18 mouse cellular contexts compared by ENCODE assay signal in genomic region chr5:118721416-118721815, GRCm38 (mm10).
A peak's percentile ranks its signal among the peaks of the same experiment; 100 is the strongest.
DNase-seq lines count a peak whose midpoint lies in the region; ATAC-seq and TF ChIP-seq lines count a peak whose summit lies in the region.
"Had no signal": no experiment of that assay in that cellular context is flagged by ENCODE, and none has a peak within 500 bp of the region (broad histone marks: within the 10 kb centered on the region; RNA-seq: fewer than 3 reads in every experiment).

No protein-coding gene starts in this region.

- H3K9ac ChIP-seq in forebrain, embryonic 13.5 days, result no peak overlapping the region
- H3K9ac ChIP-seq in forebrain, embryonic 14.5 days (ENCODE audit: low read length), result no peak overlapping the region
- no peak overlapping the region for H3K9ac ChIP-seq in CH12.LX (ENCODE audit: insufficient read depth, low read depth)
- H3K9ac ChIP-seq: embryonic facial prominence, embryonic 13.5 days; forebrain, embryonic 12.5 days; heart, embryonic 12.5 days; hindbrain, embryonic 15.5 days had no signal

- 83% methylated on average over 12 of the region's 12 CpGs for WGBS in forebrain, embryonic 13.5 days
- WGBS in forebrain, embryonic 14.5 days, result 85% methylated on average over 12 of the region's 12 CpGs

- no peaks in the 10 kb centered on the region for H3K79me2 ChIP-seq in CH12.LX (replicated peaks; ENCODE audit: control insufficient read depth, extremely low read depth, insufficient read depth, poor library complexity, severe bottlenecking)

- H3K4me3 ChIP-seq in forebrain, embryonic 13.5 days, result no peak overlapping the region
- no peak overlapping the region for H3K4me3 ChIP-seq in forebrain, embryonic 14.5 days (ENCODE audit: low read depth, low read length)
- H3K4me3 ChIP-seq in CH12.LX (replicated peaks in 1 of 3; ENCODE audit: low read depth in 2 of 3, low read length in 2 of 3, poor library complexity in 1 of 3), result no peak overlapping the region
- H3K4me3 ChIP-seq: embryonic facial prominence, embryonic 13.5 days; forebrain, embryonic 12.5 days; gastrocnemius, adult 2 months; heart, embryonic 12.5 days; hindbrain, embryonic 15.5 days had no signal

- peaks cover 22% of the 10 kb centered on the region for H3K4me1 ChIP-seq in forebrain, embryonic 13.5 days
- peaks cover 9% of the 10 kb centered on the region for H3K4me1 ChIP-seq in forebrain, embryonic 14.5 days (ENCODE audit: control insufficient read depth, insufficient read depth, low read length)
- H3K4me1 ChIP-seq in CH12.LX (ENCODE audit: control insufficient read depth in 1 of 2, insufficient read depth in 2 of 2), result peaks cover 3 to 50% of the 10 kb centered on the region in 2 experiments

- intact Hi-C loops in heart, postnatal 36 days (cut with DNase I), result no loop called here

- no peak overlapping the region for H3K4me2 ChIP-seq in forebrain, embryonic 13.5 days
- H3K4me2 ChIP-seq in forebrain, embryonic 14.5 days (ENCODE audit: low read length), result no peak overlapping the region
- H3K4me2 ChIP-seq in CH12.LX (ENCODE audit: insufficient read depth, low read depth, poor library complexity, severe bottlenecking), result no peak overlapping the region
- H3K4me2 ChIP-seq: embryonic facial prominence, embryonic 13.5 days; forebrain, embryonic 12.5 days; heart, embryonic 12.5 days; hindbrain, embryonic 15.5 days had no signal

- no peak for TF ChIP-seq EP300 in CH12.LX (IDR thresholded peaks at IDR 0.05; ENCODE audit: low read length)

- H3K27me3 ChIP-seq in forebrain, embryonic 13.5 days, result no peaks in the 10 kb centered on the region
- H3K27me3 ChIP-seq in forebrain, embryonic 14.5 days (replicated peaks; ENCODE audit: control insufficient read depth, insufficient read depth, low read length), result no peaks in the 10 kb centered on the region
- H3K27me3 ChIP-seq in CH12.LX (replicated peaks), result no peaks in the 10 kb centered on the region
- H3K27me3 ChIP-seq: embryonic facial prominence, embryonic 13.5 days; forebrain, embryonic 12.5 days; heart, embryonic 12.5 days; hindbrain, embryonic 15.5 days had no signal

- ATAC-seq in forebrain, embryonic 13.5 days, result no peak
- no peak for ATAC-seq in forebrain, embryonic 14.5 days

- in situ Hi-C loops in CH12.LX (cut with MboI; ENCODE audit: low pct_ligation_motif_present, low pct_unique_long_range_greater_than_20kb, low sequenced_read_pairs), result no loop called here

- no peaks in the 10 kb centered on the region for H3K9me3 ChIP-seq in forebrain, embryonic 13.5 days (replicated peaks)
- H3K9me3 ChIP-seq in forebrain, embryonic 14.5 days (replicated peaks; ENCODE audit: control insufficient read depth, low read length), result no peaks in the 10 kb centered on the region
- H3K9me3 ChIP-seq in CH12.LX (replicated peaks; ENCODE audit: low read length), result no peaks in the 10 kb centered on the region
- H3K9me3 ChIP-seq: embryonic facial prominence, embryonic 13.5 days; forebrain, embryonic 12.5 days; heart, embryonic 12.5 days; hindbrain, embryonic 15.5 days had no signal

- no peak for TF ChIP-seq POLR2A in CH12.LX (IDR thresholded peaks at IDR 0.05; ENCODE audit: low read depth, low read length)

- no peak for TF ChIP-seq CTCF in CH12.LX (conservative IDR thresholded peaks at IDR 0.05 in 1 of 2, IDR thresholded peaks at IDR 0.05 in 1 of 2; ENCODE audit: low read depth in 2 of 2, low read length in 2 of 2)

- H3K36me3 ChIP-seq in forebrain, embryonic 13.5 days (ENCODE audit: poor library complexity, severe bottlenecking), result peaks cover 36% of the 10 kb centered on the region
- peaks cover 32% of the 10 kb centered on the region for H3K36me3 ChIP-seq in forebrain, embryonic 14.5 days (ENCODE audit: control insufficient read depth, insufficient read depth, low read length)
- peaks cover 37 to 66% of the 10 kb centered on the region in 2 experiments for H3K36me3 ChIP-seq in CH12.LX (replicated peaks in 1 of 2; ENCODE audit: control insufficient read depth in 1 of 2, insufficient read depth in 1 of 2, low read length in 1 of 2)

- dilution Hi-C loops in CH12.LX (cut with MboI; ENCODE audit: extremely low pct_ligation_motif_present, extremely low pct_unique_long_range_greater_than_20kb, low sequenced_read_pairs), result no loop called here

- DNase-seq in forebrain, embryonic 14.5 days (ENCODE audit: low spot score), result no peak
- DNase-seq in spleen, postnatal 36 days (ENCODE audit: low spot score in 2 of 2), result peak; percentile 19 to 22
- DNase-seq in spleen, postnatal 14 days (ENCODE audit: low spot score in 2 of 2), result no peak
- peak; percentile 37 for DNase-seq in CH12.LX (ENCODE audit: extremely low read depth)
- no peak for DNase-seq in urinary bladder, postnatal 25 days (ENCODE audit: low spot score)
- no peak for DNase-seq in heart, postnatal 36 days
- DNase-seq: adrenal gland, adult 2 months; adrenal gland, postnatal 25 days; cerebellum, adult 18-20 months; cerebellum, adult 9-11 months; cerebellum, postnatal 36 days; gastrocnemius, adult 2 months; gastrocnemius, postnatal 25 days had no signal

- no peak for TF ChIP-seq RAD21 in CH12.LX (IDR thresholded peaks at IDR 0.05; ENCODE audit: low read depth, low read length)

- 0 out of 2 replicates have a peak overlapping the region, but pooled peaks have one; percentile 3 for H3K27ac ChIP-seq in forebrain, embryonic 13.5 days
- no peak overlapping the region for H3K27ac ChIP-seq in forebrain, embryonic 14.5 days (ENCODE audit: low read depth, low read length)
- no peak overlapping the region for H3K27ac ChIP-seq in CH12.LX (ENCODE audit: insufficient read depth, low read depth)
- H3K27ac ChIP-seq: embryonic facial prominence, embryonic 13.5 days; forebrain, embryonic 12.5 days; gastrocnemius, adult 2 months had no signal

TF ChIP-seq in CH12.LX, 34 proteins besides CTCF, POLR2A, EP300 and RAD21:
- TF ChIP-seq MAFK (IDR thresholded peaks at IDR 0.05; ENCODE audit: insufficient replicate concordance, low read length) (no peak), CHD1 (IDR thresholded peaks at IDR 0.05; ENCODE audit: low read depth, low read length) (no peak), MEF2A (IDR thresholded peaks at IDR 0.05; ENCODE audit: borderline replicate concordance, low read depth, low read length) (no peak), PAX5 (IDR thresholded peaks at IDR 0.05; ENCODE audit: low read length) (no peak), BHLHE40 (IDR thresholded peaks at IDR 0.05; ENCODE audit: low read depth, low read length) (0 out of 2 replicates have a peak, but pooled peaks have one; percentile 8)

Comparison
In these comparisons a context has a peak if more than half of its experiments do, and no peak if none do; other contexts are left out.
1. DNase-seq: peak in spleen, postnatal 36 days (2 of 2) and CH12.LX (single experiment); none in forebrain, embryonic 14.5 days (single experiment), spleen, postnatal 14 days (0 of 2), urinary bladder, postnatal 25 days (single experiment) and heart, postnatal 36 days (0 of 2).